Mouse (Mus musculus) thymus, adult 2 months (tissue): ENCODE results near the gene Tctex1d4.

Experiments
- CTCF ChIP-seq: fragments of 200-500 bp; IDR thresholded peaks from 2 replicates; pipeline ENCODE4 v1.5.1; 2012; ENCODE audit warnings: mild to moderate bottlenecking, control low read depth, low read length, moderate library complexity, borderline replicate concordance; ENCODE audit not compliant: control insufficient read depth, poor library complexity, insufficient read depth; ENCODE audit errors: extremely low read depth
- POLR2A ChIP-seq: fragments of 200-500 bp; IDR thresholded peaks from 2 replicates; pipeline ENCODE4 v1.6.1; 2012; ENCODE audit warnings: mild to moderate bottlenecking, low read length, control low read depth, moderate library complexity; ENCODE audit not compliant: control insufficient read depth, poor library complexity, insufficient read depth; ENCODE audit errors: extremely low read depth

GRCm38 (mm10) chr4:117095551-117096452, 30.8 kb upstream of the Tctex1d4 start, which contains the start of gene Ptch2:
- no peak for TF ChIP-seq CTCF
- TF ChIP-seq POLR2A, result no peak
